Mouse (Mus musculus) midbrain, embryonic 11.5 days (tissue): ENCODE data around the gene Tspyl2. TPM values are rescaled to one million over a fixed set of nuclear protein-coding genes. Genes with fewer than 3 reads are reported as not detected.
"Not testable (repeated sequence)": the region's sequence is repeated elsewhere in the genome, so short reads cannot be mapped to it uniquely, and the experiment has no call there.

Experiments
- ATAC-seq: fragments of 200-750 bp; cut with Nextera tagmentation; 2 replicates; pipeline ENCODE4 v1.8.0; 2017; ENCODE audit warnings: moderate TSS enrichment, moderate library complexity; ENCODE audit not compliant: low FRiP score
- DNase-seq: peaks from one replicate; pipeline ENCODE4 v3.0.0; 2015; ENCODE audit warnings: low spot score; ENCODE audit errors: missing footprints
- H3K27ac ChIP-seq: fragments of 300-500 bp; sonication (generic); 2 replicates; pipeline ENCODE4 v1.5.1; 2014; ENCODE audit warnings: low read depth, low read length
- H3K27me3 ChIP-seq: fragments of 300-500 bp; sonication (generic); 2 replicates; pipeline ENCODE4 v1.6.1; 2014; ENCODE audit warnings: mild to moderate bottlenecking, low read length, moderate library complexity, mixed read lengths; ENCODE audit not compliant: control insufficient read depth, insufficient read depth
- H3K36me3 ChIP-seq: fragments of 300-500 bp; sonication (generic); 2 replicates; pipeline ENCODE4 v1.6.1; 2014; ENCODE audit warnings: mild to moderate bottlenecking, low read length, moderate library complexity, mixed read lengths; ENCODE audit not compliant: control insufficient read depth, insufficient read depth
- H3K4me1 ChIP-seq: fragments of 300-500 bp; sonication (generic); 2 replicates; pipeline ENCODE4 v1.6.1; 2014; ENCODE audit warnings: low read length; ENCODE audit not compliant: control insufficient read depth, insufficient read depth
- H3K4me2 ChIP-seq: fragments of 300-500 bp; sonication (generic); 2 replicates; pipeline ENCODE4 v1.6.1; 2014; ENCODE audit warnings: mild to moderate bottlenecking, moderate library complexity
- H3K4me3 ChIP-seq: fragments of 300-500 bp; sonication (generic); 2 replicates; pipeline ENCODE4 v1.5.1; 2014; ENCODE audit warnings: low read depth, low read length
- H3K9ac ChIP-seq: fragments of 300-500 bp; sonication (generic); 2 replicates; pipeline ENCODE4 v1.6.1; 2014; ENCODE audit warnings: low read length
- H3K9me3 ChIP-seq: fragments of 300-500 bp; sonication (generic); 2 replicates; pipeline ENCODE4 v1.6.1; 2016; ENCODE audit warnings: low read length; ENCODE audit not compliant: control insufficient read depth
- WGBS: fragments of 180-500 bp; shearing (Covaris S2); extraction: QIAGEN DNeasy Blood & Tissue Kit; methylation state at CpG from one replicate; pipeline ENCODE4 v1.1.7; 2014; 5-methylcytosine and 5-hydroxymethylcytosine counted together
- polyA plus RNA-seq: library from polyadenylated mRNA; unstranded; fragments of >200 nt; fragmentation: Nextera tagmentation; extraction: Ambion mirVana; gene quantifications from 2 replicates; pipeline ENCODE4 v1.2.1, GENCODE M21; 2014

The Tspyl2 gene
- polyA plus RNA-seq, 1 experiment from 2014 or later: 30.1 TPM

DNA sequence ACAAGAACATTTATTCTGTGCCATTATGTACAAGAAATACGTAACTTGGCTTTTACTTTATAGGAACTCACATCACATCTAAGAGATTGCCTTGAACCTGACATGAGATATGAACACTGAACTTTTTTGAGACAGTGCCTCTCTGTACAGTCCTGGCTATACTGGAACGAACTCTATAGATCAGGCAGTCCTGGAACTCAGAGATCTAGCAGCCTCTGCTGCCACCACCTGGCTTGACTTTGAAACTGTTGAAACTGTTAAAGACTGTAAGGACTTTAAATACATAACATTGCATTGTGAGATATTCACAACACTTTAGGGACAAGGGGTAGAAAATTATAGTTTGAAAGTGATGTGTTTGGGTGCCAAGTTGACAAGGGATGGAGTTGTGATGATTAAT is 34.3 kb downstream of the Tspyl2 start:
- DNase-seq: no peak
- no peak overlapping the region for H3K4me3 ChIP-seq
- H3K4me1 ChIP-seq: no peaks in the 10 kb centered on the region
- no peaks in the 10 kb centered on the region for H3K36me3 ChIP-seq
- peaks cover 13% of the 10 kb centered on the region for H3K27me3 ChIP-seq
- no peak overlapping the region for H3K27ac ChIP-seq
- H3K9me3 ChIP-seq: no peaks in the 10 kb centered on the region
- WGBS: 77% methylated on average over 2 of the region's 2 CpGs
- no peak for ATAC-seq
- H3K9ac ChIP-seq: no peak overlapping the region
- no peak overlapping the region for H3K4me2 ChIP-seq

DNA sequence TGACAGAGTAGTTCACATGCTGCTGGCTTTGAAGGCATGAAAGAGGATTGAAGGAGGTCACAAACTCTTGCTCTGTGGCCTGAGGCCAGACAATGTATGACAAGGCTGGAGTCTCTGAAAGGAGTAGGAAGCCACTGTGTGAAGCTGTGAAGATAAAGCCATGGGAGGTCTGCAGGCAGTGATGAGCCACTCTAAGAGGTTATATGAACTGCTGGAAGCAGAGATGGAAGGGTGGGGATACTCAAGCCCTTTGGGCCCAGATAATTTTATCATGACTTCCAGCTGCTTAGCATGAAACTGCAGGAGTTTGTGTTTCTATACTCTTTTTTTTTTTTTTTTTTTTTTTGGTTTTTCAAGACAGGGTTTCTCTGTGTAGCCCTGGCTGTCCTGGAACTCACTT is 34.9 kb downstream of the Tspyl2 start:
- H3K4me2 ChIP-seq: no peak overlapping the region
- H3K4me3 ChIP-seq: no peak overlapping the region
- H3K27me3 ChIP-seq: peaks cover 13% of the 10 kb centered on the region

DNA sequence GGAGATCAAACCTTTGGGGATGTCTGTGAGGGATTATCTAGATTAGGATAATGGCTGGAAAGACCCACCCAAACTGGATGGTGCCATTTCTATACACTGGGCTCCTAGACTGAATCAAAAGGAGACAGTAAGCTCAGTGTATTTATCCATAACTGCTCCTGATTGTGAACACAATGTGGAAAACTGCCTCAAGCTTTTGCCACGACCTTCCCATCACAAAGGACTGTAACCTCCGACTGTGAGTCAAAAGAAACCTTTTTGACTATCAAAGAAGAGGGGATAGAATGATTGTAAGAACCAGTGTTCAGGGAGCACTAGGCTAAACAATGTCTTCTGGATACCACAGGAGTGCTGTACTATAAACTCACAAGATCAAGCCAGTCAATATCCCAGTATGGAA is 36.0 kb downstream of the Tspyl2 start:
- DNase-seq (no peak), ATAC-seq (no peak)
- Histone ChIP-seq H3K36me3 (no peaks in the 10 kb centered on the region), H3K4me3 (no peak overlapping the region), H3K9ac (no peak overlapping the region), H3K27me3 (peaks cover 13% of the 10 kb centered on the region), H3K9me3 (no peaks in the 10 kb centered on the region), H3K4me2 (no peak overlapping the region), H3K4me1 (no peaks in the 10 kb centered on the region), H3K27ac (no peak overlapping the region)
- WGBS: 75% methylated on average over 2 of the region's 2 CpGs

More for the DNA sequence above, 34.9 kb downstream of the Tspyl2 start:
- ATAC-seq (no peak), DNase-seq (no peak)
- Histone ChIP-seq H3K9ac (no peak overlapping the region), H3K4me1 (no peaks in the 10 kb centered on the region), H3K27ac (no peak overlapping the region), H3K9me3 (no peaks in the 10 kb centered on the region), H3K36me3 (no peaks in the 10 kb centered on the region)

DNA sequence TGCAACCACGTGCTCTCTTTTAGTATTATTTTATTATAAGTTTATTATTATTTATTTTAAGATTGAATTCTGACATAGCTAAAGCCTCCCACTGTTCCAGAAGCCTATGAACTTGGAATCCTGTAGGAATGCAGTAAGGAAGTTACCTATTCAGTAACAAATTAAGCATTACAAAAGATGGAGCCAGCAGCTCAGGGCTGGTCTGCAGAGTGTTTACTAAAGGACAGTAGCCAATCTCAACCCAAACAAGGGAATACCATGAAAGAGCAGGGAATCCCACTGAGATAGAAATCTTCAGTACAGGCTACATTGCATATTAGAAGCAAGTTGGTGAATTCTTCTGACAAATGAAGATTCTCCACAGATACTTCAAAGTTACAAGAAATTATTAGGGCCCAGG is 55.2 kb downstream of the Tspyl2 start:
- H3K9me3 ChIP-seq, H3K4me1 ChIP-seq, ATAC-seq, H3K27me3 ChIP-seq, H3K4me3 ChIP-seq, H3K9ac ChIP-seq, H3K27ac ChIP-seq, H3K4me2 ChIP-seq, H3K36me3 ChIP-seq, DNase-seq: not testable (repeated sequence)
- 64% methylated on average over 1 of the region's 1 CpGs for WGBS

Other genes starting within 250 kb of the Tspyl2 start
- 1.1 and 1.8 TPM in 2 replicates for gene Iqsec2, start 198.2 kb downstream of the Tspyl2 start, polyA plus RNA-seq
- gene Kdm5c, start 109.4 kb downstream of the Tspyl2 start, polyA plus RNA-seq: 29.4 and 30.1 TPM in 2 replicates
- 16.3 and 16.6 TPM in 2 replicates for gene Kantr, start 14.9 kb downstream of the Tspyl2 start, polyA plus RNA-seq
- gene Gpr173, start 26.3 kb upstream of the Tspyl2 start, polyA plus RNA-seq: 5.6 and 6.2 TPM in 2 replicates
- not detected in 2 replicates for gene Cldn34a, start 220.9 kb upstream of the Tspyl2 start, polyA plus RNA-seq